Mouse (Mus musculus): ENCODE measurements around the gene Med16. TPM values are rescaled to one million over a fixed set of nuclear protein-coding genes. Genes with fewer than 3 reads are reported as not detected.
"Not testable (repeated sequence)": the region's sequence is repeated elsewhere in the genome, so short reads cannot be mapped to it uniquely, and the experiment has no call there.

Med16 gene
- polyA plus RNA-seq, 1 experiment from 2014 or later = 62.6 TPM

GRCm38 (mm10) chr10:79912412-79912811, 3.7 kb upstream of the Med16 start:
- WGBS = 67% methylated on average over 20 of the region's 20 CpGs
- H3K9ac ChIP-seq = no peak overlapping the region
- ATAC-seq (ENCODE audit: low FRiP score, low read depth) = no peak
- H3K27me3 ChIP-seq (replicated peaks) = peaks cover 1% of the 10 kb centered on the region
- H3K4me3 ChIP-seq = no peak overlapping the region
- peaks cover 24% of the 10 kb centered on the region for H3K4me1 ChIP-seq
- H3K4me2 ChIP-seq (replicated peaks) = no peak overlapping the region
- H3K9me3 ChIP-seq = no peaks in the 10 kb centered on the region
- no peak overlapping the region for H3K27ac ChIP-seq
- H3K36me3 ChIP-seq = peaks cover 21% of the 10 kb centered on the region

GRCm38 (mm10) chr10:79910556-79910955, 1.8 kb upstream of the Med16 start, which contains the start of gene Gm26602:
Gene Gm26602 (plus strand): TSS chr10:79910856.
- Histone ChIP-seq H3K27ac (no peak within 1 kb of the TSS), H3K9ac (no peak within 1 kb of the TSS), H3K36me3 (peaks cover 35% of the 10 kb centered on the region), H3K27me3 (replicated peaks) (no peaks in the 10 kb centered on the region), H3K4me2 (replicated peaks) (0 out of 2 replicates have a peak within 1 kb of the TSS, but pooled peaks have one; percentile 38), H3K4me1 (peaks cover 11% of the 10 kb centered on the region), H3K9me3 (no peaks in the 10 kb centered on the region), H3K4me3 (no peak within 1 kb of the TSS)
- 93% methylated on average over 4 of the region's 4 CpGs for WGBS
- ATAC-seq (ENCODE audit: low FRiP score, low read depth) = no peak

GRCm38 (mm10) chr10:79909092-79909922, 584 bp upstream of the Med16 start:
- Histone ChIP-seq H3K4me3 (no peak overlapping the region), H3K4me1 (0 out of 2 replicates have a peak, but pooled peaks cover 5% of the 10 kb centered on the region), H3K27me3 (replicated peaks) (no peaks in the 10 kb centered on the region), H3K36me3 (peaks cover 45% of the 10 kb centered on the region), H3K9me3 (no peaks in the 10 kb centered on the region), H3K4me2 (replicated peaks) (peak overlapping the region; percentile 38), H3K9ac (no peak overlapping the region), H3K27ac (peak overlapping the region; percentile 15)
- peak; percentile 49 for ATAC-seq (ENCODE audit: low FRiP score, low read depth)
- 24% methylated on average over 14 of the region's 14 CpGs for WGBS

- H3K4me2 ChIP-seq (replicated peaks) = no peak overlapping the region
- peaks cover 57% of the 10 kb centered on the region for H3K36me3 ChIP-seq
Measured at GRCm38 (mm10) chr10:79907415-79907814, 1.3 kb downstream of the Med16 start.

GRCm38 (mm10) chr10:79906712-79907111, 2.0 kb downstream of the Med16 start:
- no peaks in the 10 kb centered on the region for H3K9me3 ChIP-seq
- no peak overlapping the region for H3K4me2 ChIP-seq (replicated peaks)
- H3K4me3 ChIP-seq = no peak overlapping the region
- WGBS = 95% methylated on average over 9 of the region's 9 CpGs
- H3K27ac ChIP-seq = no peak overlapping the region
- no peak overlapping the region for H3K9ac ChIP-seq
- H3K27me3 ChIP-seq (replicated peaks) = no peaks in the 10 kb centered on the region
- peaks cover 52% of the 10 kb centered on the region for H3K36me3 ChIP-seq
- ATAC-seq (ENCODE audit: low FRiP score, low read depth) = no peak
- H3K4me1 ChIP-seq = 0 out of 2 replicates have a peak, but pooled peaks cover 5% of the 10 kb centered on the region

More at GRCm38 (mm10) chr10:79907415-79907814, 1.3 kb downstream of the Med16 start:
- no peak overlapping the region for H3K27ac ChIP-seq
- 0 out of 2 replicates have a peak, but pooled peaks cover 5% of the 10 kb centered on the region for H3K4me1 ChIP-seq
- WGBS = 92% methylated on average over 10 of the region's 10 CpGs
- no peaks in the 10 kb centered on the region for H3K9me3 ChIP-seq
- H3K9ac ChIP-seq = no peak overlapping the region
- H3K27me3 ChIP-seq (replicated peaks) = no peaks in the 10 kb centered on the region
- no peak overlapping the region for H3K4me3 ChIP-seq
- no peak for ATAC-seq (ENCODE audit: low FRiP score, low read depth)

- WGBS = 8% methylated on average over 2 of the region's 2 CpGs
- no peak overlapping the region for H3K4me3 ChIP-seq
- ATAC-seq (ENCODE audit: low FRiP score, low read depth) = peak; percentile 69
- H3K27me3 ChIP-seq (replicated peaks) = peaks cover 14% of the 10 kb centered on the region; the same call in 1 of the 2 replicates
- peaks cover 61% of the 10 kb centered on the region for H3K36me3 ChIP-seq
- no peaks in the 10 kb centered on the region for H3K9me3 ChIP-seq
- H3K4me2 ChIP-seq (replicated peaks) = 0 out of 2 replicates have a peak overlapping the region, but pooled peaks have one; percentile 7
- H3K4me1 ChIP-seq = peaks cover 12% of the 10 kb centered on the region
- peak overlapping the region; percentile 3; the same call in 1 of the 2 replicates for H3K9ac ChIP-seq
- H3K27ac ChIP-seq = no peak overlapping the region
Measured at GRCm38 (mm10) chr10:79900951-79901410, 7.7 kb downstream of the Med16 start.

- Histone ChIP-seq H3K36me3 (peaks cover 52% of the 10 kb centered on the region), H3K27me3 (replicated peaks) (peaks cover 17% of the 10 kb centered on the region), H3K9me3 (no peaks in the 10 kb centered on the region), H3K4me2 (replicated peaks) (no peak overlapping the region), H3K4me3 (no peak overlapping the region), H3K27ac (no peak overlapping the region), H3K9ac (no peak overlapping the region), H3K4me1 (peaks cover 12% of the 10 kb centered on the region)
- no peak for ATAC-seq (ENCODE audit: low FRiP score, low read depth)
- 51% methylated on average over 20 of the region's 20 CpGs for WGBS
Measured at GRCm38 (mm10) chr10:79897316-79898245, 11.1 kb downstream of the Med16 start.

GRCm38 (mm10) chr10:79896814-79897213, 11.9 kb downstream of the Med16 start:
- no peak for ATAC-seq (ENCODE audit: low FRiP score, low read depth)
- Histone ChIP-seq H3K9ac (no peak overlapping the region), H3K27ac (no peak overlapping the region), H3K4me3 (no peak overlapping the region), H3K9me3 (no peaks in the 10 kb centered on the region), H3K4me2 (replicated peaks) (no peak overlapping the region), H3K36me3 (peaks cover 48% of the 10 kb centered on the region), H3K4me1 (peaks cover 12% of the 10 kb centered on the region), H3K27me3 (replicated peaks) (peaks cover 17% of the 10 kb centered on the region)
- 88% methylated on average over 13 of the region's 13 CpGs for WGBS

GRCm38 (mm10) chr10:79896306-79896705, 12.4 kb downstream of the Med16 start:
- 90% methylated on average over 16 of the region's 16 CpGs for WGBS
- no peak overlapping the region for H3K27ac ChIP-seq
- H3K4me3 ChIP-seq = no peak overlapping the region
- H3K27me3 ChIP-seq (replicated peaks) = peaks cover 17% of the 10 kb centered on the region
- peaks cover 48% of the 10 kb centered on the region for H3K36me3 ChIP-seq
- H3K9me3 ChIP-seq = no peaks in the 10 kb centered on the region
- H3K4me1 ChIP-seq = peaks cover 9% of the 10 kb centered on the region
- no peak overlapping the region for H3K4me2 ChIP-seq (replicated peaks)
- ATAC-seq (ENCODE audit: low FRiP score, low read depth) = no peak
- no peak overlapping the region for H3K9ac ChIP-seq

GRCm38 (mm10) chr10:79892451-79893118, 16.1 kb downstream of the Med16 start:
- not testable (repeated sequence) for H3K4me3 ChIP-seq; H3K9me3 ChIP-seq; H3K27ac ChIP-seq; H3K9ac ChIP-seq; H3K4me1 ChIP-seq; H3K27me3 ChIP-seq (replicated peaks); H3K4me2 ChIP-seq (replicated peaks)
- WGBS = 45% methylated on average over 22 of the region's 22 CpGs
- 0 out of 2 replicates have a peak, but pooled peaks have one; percentile 39 for ATAC-seq (ENCODE audit: low FRiP score, low read depth)
- H3K36me3 ChIP-seq = peaks cover 33% of the 10 kb centered on the region

GRCm38 (mm10) chr10:79890670-79891069, 18.1 kb downstream of the Med16 start, which contains the start of gene Cfd:
Gene Cfd (plus strand): TSS chr10:79890853.
- H3K27me3 ChIP-seq (replicated peaks) = peaks cover 4% of the 10 kb centered on the region; the same call in 1 of the 2 replicates
- no peak within 1 kb of the TSS for H3K27ac ChIP-seq
- no peak within 1 kb of the TSS for H3K9ac ChIP-seq
- no peaks in the 10 kb centered on the region for H3K4me1 ChIP-seq
- 43% methylated on average over 5 of the region's 5 CpGs for WGBS
- H3K9me3 ChIP-seq = no peaks in the 10 kb centered on the region
- peaks cover 14% of the 10 kb centered on the region for H3K36me3 ChIP-seq
- H3K4me3 ChIP-seq = no peak within 1 kb of the TSS
- no peak within 1 kb of the TSS for H3K4me2 ChIP-seq (replicated peaks)
- ATAC-seq (ENCODE audit: low FRiP score, low read depth) = no peak

All from neural tube, embryonic 12.5 days (tissue).